Mouse (Mus musculus): ENCODE data around the gene Wdfy1. TPM values are rescaled to one million over a fixed set of nuclear protein-coding genes. Genes with fewer than 3 reads are reported as not detected.

Wdfy1 gene
- polyA plus RNA-seq, 1 experiment from 2014 or later, result 57.5 TPM

- no peaks in the 10 kb centered on the region for H3K27me3 ChIP-seq
- 88% methylated on average over 3 of the region's 3 CpGs for WGBS
- H3K4me2 ChIP-seq (replicated peaks), result no peak overlapping the region
- H3K4me1 ChIP-seq, result 0 out of 2 replicates have a peak, but pooled peaks cover 2% of the 10 kb centered on the region
- H3K9ac ChIP-seq (replicated peaks), result no peak overlapping the region
- H3K9me3 ChIP-seq, result no peaks in the 10 kb centered on the region
- no peak overlapping the region for H3K27ac ChIP-seq (replicated peaks)
- peaks cover 54% of the 10 kb centered on the region for H3K36me3 ChIP-seq
- no peak overlapping the region for H3K4me3 ChIP-seq
- ATAC-seq (ENCODE audit: low FRiP score, low read depth), result no peak
Measured at GRCm38 (mm10) chr1:79782433-79782832, 6.5 kb upstream of the Wdfy1 start.

- Histone ChIP-seq H3K4me3 (no peak overlapping the region), H3K36me3 (peaks cover 47% of the 10 kb centered on the region), H3K9ac (replicated peaks) (no peak overlapping the region), H3K27me3 (no peaks in the 10 kb centered on the region), H3K9me3 (no peaks in the 10 kb centered on the region), H3K4me2 (replicated peaks) (no peak overlapping the region), H3K27ac (replicated peaks) (no peak overlapping the region), H3K4me1 (peaks cover 6% of the 10 kb centered on the region)
- WGBS, result 94% methylated on average over 11 of the region's 11 CpGs
- no peak for ATAC-seq (ENCODE audit: low FRiP score, low read depth)
Measured at GRCm38 (mm10) chr1:79778011-79778410, 2.1 kb upstream of the Wdfy1 start.

DNA sequence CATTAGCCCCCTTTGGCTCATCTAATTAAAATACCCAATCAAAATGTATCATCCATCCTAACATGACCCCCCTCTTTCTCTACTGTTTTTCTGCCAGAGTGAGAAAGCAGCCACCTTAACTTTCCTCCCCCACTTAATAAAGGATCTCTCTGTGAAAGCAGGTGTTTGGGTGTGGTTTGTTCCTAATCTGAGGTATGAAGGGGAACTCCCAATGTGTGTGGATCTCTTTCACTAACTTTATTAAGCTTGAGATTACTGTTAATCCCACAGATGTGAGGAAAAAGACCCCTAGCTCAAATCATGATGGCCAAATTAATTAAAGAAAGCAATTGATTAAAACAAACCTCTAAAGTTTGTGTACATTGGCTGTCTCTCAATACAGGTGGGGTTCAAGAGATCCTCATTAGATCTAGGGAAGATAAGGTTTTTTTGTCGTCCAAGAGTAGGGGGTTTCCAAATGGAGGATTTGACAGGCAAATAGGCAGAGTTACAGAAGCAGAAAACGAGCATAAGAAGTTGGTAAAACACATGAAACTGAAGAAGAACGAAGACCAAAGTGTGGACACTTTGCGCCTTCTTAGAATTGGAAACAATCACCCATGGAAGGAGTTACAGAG, 1.7 kb downstream of the Wdfy1 start:
- Histone ChIP-seq H3K9ac (replicated peaks) (no peak overlapping the region), H3K4me3 (no peak overlapping the region), H3K4me2 (replicated peaks) (no peak overlapping the region), H3K36me3 (peaks cover 10% of the 10 kb centered on the region), H3K9me3 (no peaks in the 10 kb centered on the region), H3K27me3 (no peaks in the 10 kb centered on the region), H3K4me1 (peaks cover 6% of the 10 kb centered on the region), H3K27ac (replicated peaks) (no peak overlapping the region)
- 78% methylated on average over 4 of the region's 4 CpGs for WGBS
- ATAC-seq (ENCODE audit: low FRiP score, low read depth), result no peak

DNA sequence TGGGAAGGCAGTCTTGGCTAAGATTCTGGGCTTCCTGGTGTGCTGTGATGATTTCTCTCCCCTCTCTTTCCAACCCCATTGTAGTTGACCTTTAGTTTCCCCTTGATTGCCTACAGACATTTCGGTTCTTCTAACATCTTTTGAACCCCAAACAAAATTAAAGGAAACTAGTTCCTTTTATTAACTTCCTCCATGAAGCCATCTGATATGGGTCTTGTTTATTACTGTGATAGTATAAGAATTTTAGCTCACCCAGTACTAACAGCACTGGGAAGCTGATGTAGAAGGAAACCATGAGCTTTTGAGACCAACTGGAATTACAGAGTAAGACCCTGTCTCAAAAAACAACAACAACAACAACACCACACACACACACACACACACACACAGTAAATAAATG, 7.7 kb downstream of the Wdfy1 start:
- no peaks in the 10 kb centered on the region for H3K4me1 ChIP-seq
- no peak overlapping the region for H3K4me3 ChIP-seq
- 70% methylated on average over 1 of the region's 1 CpGs for WGBS
- no peak for ATAC-seq (ENCODE audit: low FRiP score, low read depth)
- H3K27ac ChIP-seq (replicated peaks), result no peak overlapping the region
- no peaks in the 10 kb centered on the region for H3K36me3 ChIP-seq
- H3K4me2 ChIP-seq (replicated peaks), result no peak overlapping the region
- no peak overlapping the region for H3K9ac ChIP-seq (replicated peaks)
- no peaks in the 10 kb centered on the region for H3K27me3 ChIP-seq
- no peaks in the 10 kb centered on the region for H3K9me3 ChIP-seq

DNA sequence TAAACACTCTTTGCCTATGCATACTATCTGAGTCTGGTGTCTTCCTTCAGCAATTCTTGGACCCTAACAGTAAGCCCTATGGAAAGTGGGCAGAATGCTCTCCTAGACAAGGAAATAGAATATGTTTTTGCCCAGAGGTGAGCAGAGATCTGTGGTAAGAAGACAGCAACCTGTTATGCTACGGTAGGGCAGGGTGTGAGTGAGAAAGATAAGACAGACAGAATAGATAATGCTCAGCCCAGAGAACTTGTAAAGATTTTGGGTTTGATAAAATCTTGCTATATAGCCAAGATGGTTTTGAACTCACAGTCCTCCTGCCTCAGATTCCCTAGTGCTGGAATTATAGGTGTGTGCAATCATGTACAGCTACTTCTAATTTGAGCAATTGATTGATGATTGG, 11.5 kb downstream of the Wdfy1 start:
- WGBS, result 100% methylated on average over 1 of the region's 1 CpGs
- no peak overlapping the region for H3K4me3 ChIP-seq
- H3K9me3 ChIP-seq, result no peaks in the 10 kb centered on the region
- H3K27me3 ChIP-seq, result no peaks in the 10 kb centered on the region
- no peaks in the 10 kb centered on the region for H3K36me3 ChIP-seq
- H3K9ac ChIP-seq (replicated peaks), result no peak overlapping the region
- no peak overlapping the region for H3K27ac ChIP-seq (replicated peaks)
- no peak for ATAC-seq (ENCODE audit: low FRiP score, low read depth)
- H3K4me2 ChIP-seq (replicated peaks), result no peak overlapping the region
- H3K4me1 ChIP-seq, result peaks cover 14% of the 10 kb centered on the region

- no peaks in the 10 kb centered on the region for H3K27me3 ChIP-seq
- no peaks in the 10 kb centered on the region for H3K36me3 ChIP-seq
- no peaks in the 10 kb centered on the region for H3K9me3 ChIP-seq
- no peak overlapping the region for H3K9ac ChIP-seq (replicated peaks)
- ATAC-seq (ENCODE audit: low FRiP score, low read depth), result no peak
- H3K27ac ChIP-seq (replicated peaks), result no peak overlapping the region
- no peak overlapping the region for H3K4me2 ChIP-seq (replicated peaks)
- 88% methylated on average over 2 of the region's 2 CpGs for WGBS
- no peak overlapping the region for H3K4me3 ChIP-seq
- peaks cover 17% of the 10 kb centered on the region for H3K4me1 ChIP-seq
Measured at GRCm38 (mm10) chr1:79764031-79764430, 11.9 kb downstream of the Wdfy1 start.

GRCm38 (mm10) chr1:79762282-79763250, 13.4 kb downstream of the Wdfy1 start:
- peak overlapping the region; percentile 81 for H3K4me2 ChIP-seq (replicated peaks)
- H3K9me3 ChIP-seq, result no peaks in the 10 kb centered on the region
- 66% methylated on average over 16 of the region's 16 CpGs for WGBS
- H3K9ac ChIP-seq (replicated peaks), result peak overlapping the region; percentile 47; the same call in 1 of the 2 replicates
- no peaks in the 10 kb centered on the region for H3K27me3 ChIP-seq
- no peak overlapping the region for H3K27ac ChIP-seq (replicated peaks)
- H3K4me3 ChIP-seq, result peak overlapping the region; percentile 81
- H3K36me3 ChIP-seq, result no peaks in the 10 kb centered on the region
- H3K4me1 ChIP-seq, result peaks cover 17% of the 10 kb centered on the region
- no peak for ATAC-seq (ENCODE audit: low FRiP score, low read depth)

- Histone ChIP-seq H3K4me3 (peak overlapping the region; percentile 81), H3K27ac (replicated peaks) (no peak overlapping the region), H3K4me1 (peaks cover 17% of the 10 kb centered on the region), H3K27me3 (no peaks in the 10 kb centered on the region), H3K9me3 (no peaks in the 10 kb centered on the region), H3K36me3 (no peaks in the 10 kb centered on the region), H3K4me2 (replicated peaks) (peak overlapping the region; percentile 81), H3K9ac (replicated peaks) (peak overlapping the region; percentile 47)
- WGBS, result 0% methylated on average over 6 of the region's 6 CpGs
- no peak; the same call in 1 of the 2 replicates for ATAC-seq (ENCODE audit: low FRiP score, low read depth)
Measured at GRCm38 (mm10) chr1:79761917-79762271, 14.0 kb downstream of the Wdfy1 start.

DNA sequence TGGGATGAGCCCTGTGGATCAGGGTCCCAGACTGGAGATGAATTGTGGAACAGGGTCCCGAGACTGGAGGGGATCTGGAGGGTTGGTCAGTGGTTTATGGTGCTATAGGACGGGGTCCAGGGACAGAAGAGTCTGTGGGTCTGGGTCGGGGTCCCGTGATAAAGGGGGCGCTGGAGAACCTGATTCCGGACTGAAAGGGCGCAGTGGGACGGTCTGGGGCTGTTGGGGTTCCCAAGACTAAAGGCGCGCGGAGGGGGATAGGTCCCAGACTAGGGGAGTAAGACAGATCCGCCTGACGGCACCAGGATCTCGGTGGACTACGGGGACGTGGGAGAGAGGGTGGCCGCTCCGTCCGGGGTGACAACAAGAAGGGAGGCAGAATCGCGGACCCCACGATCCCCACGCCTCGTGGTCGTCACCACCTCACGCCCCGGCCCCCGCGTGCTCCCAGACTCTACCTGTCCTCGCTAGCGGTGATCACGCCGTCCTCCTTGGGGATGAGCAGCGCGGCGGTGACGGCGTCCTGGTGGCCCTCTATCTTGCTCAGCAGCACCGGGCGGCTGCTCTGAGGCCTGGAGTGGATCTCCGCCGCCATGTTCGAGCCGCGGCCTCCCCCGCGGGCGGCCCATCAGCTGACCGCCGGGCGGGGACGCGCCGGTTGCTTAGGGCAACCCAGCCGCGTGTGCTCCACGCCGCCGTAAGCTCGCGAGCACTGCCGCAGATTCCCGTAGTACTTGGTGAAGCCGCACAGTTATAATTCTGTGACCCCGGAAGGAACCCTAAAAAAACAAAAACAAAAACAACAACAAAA, 14.6 kb downstream of the Wdfy1 start:
- WGBS, result under 1% methylated on average over 55 of the region's 65 CpGs
- ATAC-seq (ENCODE audit: low FRiP score, low read depth), result peak; percentile 97
- H3K36me3 ChIP-seq, result no peaks in the 10 kb centered on the region
- peak overlapping the region; percentile 88 for H3K9ac ChIP-seq (replicated peaks)
- H3K4me2 ChIP-seq (replicated peaks), result peak overlapping the region; percentile 81
- H3K27ac ChIP-seq (replicated peaks), result 0 out of 2 replicates have a peak overlapping the region, but pooled peaks have one; percentile 30
- H3K4me3 ChIP-seq, result peak overlapping the region; percentile 81
- no peaks in the 10 kb centered on the region for H3K9me3 ChIP-seq
- H3K4me1 ChIP-seq, result peaks cover 17% of the 10 kb centered on the region
- no peaks in the 10 kb centered on the region for H3K27me3 ChIP-seq

- no peak for ATAC-seq (ENCODE audit: low FRiP score, low read depth)
- no peaks in the 10 kb centered on the region for H3K27me3 ChIP-seq
- peak overlapping the region; percentile 81 for H3K4me2 ChIP-seq (replicated peaks)
- peak overlapping the region; percentile 81 for H3K4me3 ChIP-seq
- 12% methylated on average over 11 of the region's 11 CpGs for WGBS
- H3K9me3 ChIP-seq, result no peaks in the 10 kb centered on the region
- H3K9ac ChIP-seq (replicated peaks), result peak overlapping the region; percentile 88
- H3K36me3 ChIP-seq, result no peaks in the 10 kb centered on the region
- H3K27ac ChIP-seq (replicated peaks), result no peak overlapping the region
- H3K4me1 ChIP-seq, result peaks cover 17% of the 10 kb centered on the region
Measured at GRCm38 (mm10) chr1:79760656-79761055, 15.3 kb downstream of the Wdfy1 start.

GRCm38 (mm10) chr1:79759436-79759972, 16.4 kb downstream of the Wdfy1 start:
- Histone ChIP-seq H3K4me1 (peaks cover 17% of the 10 kb centered on the region), H3K36me3 (no peaks in the 10 kb centered on the region), H3K9me3 (no peaks in the 10 kb centered on the region), H3K4me3 (peak overlapping the region; percentile 19), H3K4me2 (replicated peaks) (peak overlapping the region; percentile 81), H3K9ac (replicated peaks) (no peak overlapping the region; the same call in 1 of the 2 replicates), H3K27me3 (no peaks in the 10 kb centered on the region), H3K27ac (replicated peaks) (no peak overlapping the region)
- 71% methylated on average over 5 of the region's 5 CpGs for WGBS
- ATAC-seq (ENCODE audit: low FRiP score, low read depth), result no peak
